Mouse (Mus musculus): ENCODE data around the gene Dnajb11.

GRCm38 (mm10) chr16:22878716-22879115, 21.1 kb downstream of the Dnajb11 start:
- TF ChIP-seq POLR2A (IDR thresholded peaks at IDR 0.05; ENCODE audit: extremely low read depth, insufficient read depth, low read length): no peak
- TF ChIP-seq CTCF (IDR thresholded peaks at IDR 0.05; ENCODE audit: extremely low read depth, insufficient read depth, low read length): no peak
